Mouse (Mus musculus): ENCODE results near the gene Adnp. TPM values are rescaled to one million over a fixed set of nuclear protein-coding genes. Genes with fewer than 3 reads are reported as not detected.

Gene Adnp
- total RNA-seq, 2 experiments from 2014 or later, result 52.1 to 61.7 TPM

GRCm38 (mm10) chr2:168156361-168156760 is 50.6 kb downstream of the Adnp start:
- DNase-seq, result no peak

GRCm38 (mm10) chr2:168155666-168156065 is 51.2 kb downstream of the Adnp start:
- no peak for DNase-seq

- peak; percentile 77 to 89 for DNase-seq
Measured at GRCm38 (mm10) chr2:168154090-168154881, 52.6 kb downstream of the Adnp start.

- DNase-seq, result no peak
Measured at GRCm38 (mm10) chr2:168149241-168149640, 57.7 kb downstream of the Adnp start.

- DNase-seq, result peak in 1 of 2 experiments; percentile 48
Measured at GRCm38 (mm10) chr2:168147722-168148432, 59.0 kb downstream of the Adnp start.

GRCm38 (mm10) chr2:168145437-168145836 is 61.5 kb downstream of the Adnp start:
- DNase-seq, result no peak

- no peak for DNase-seq
Measured at GRCm38 (mm10) chr2:168143794-168144193, 63.1 kb downstream of the Adnp start.

GRCm38 (mm10) chr2:168137161-168137560 is 69.8 kb downstream of the Adnp start:
- DNase-seq, result no peak

Small RNA genes lying within 50 kb of the gene (microRNA-seq; reads per million reads assigned to microRNA genes)
- not detected for gene Gm24561

Other genes with a start within 250 kb of the Adnp start
- gene Ripor3, start 196.5 kb downstream of the Adnp start, total RNA-seq (2021), result 1 to 10 TPM; 2.1 TPM
- 1 to 10 TPM in 1 of 2 experiments, under 1 TPM in 1; 0.99 to 1.3 TPM for gene Pard6b, start 126.1 kb downstream of the Adnp start, total RNA-seq (2021)
- 10 to 100 TPM; 26.6 to 27.7 TPM for gene Gm20716, start 23.3 kb upstream of the Adnp start, total RNA-seq (2021)
- gene Dpm1, start 23.5 kb upstream of the Adnp start, total RNA-seq (2021), result 100 to 1,000 TPM; 104 to 123 TPM
- 10 to 100 TPM; 14.3 to 15.8 TPM for gene Mocs3, start 23.5 kb upstream of the Adnp start, total RNA-seq (2021)
- gene Kcng1, start 74.6 kb upstream of the Adnp start, total RNA-seq (2021), result not detected

Data from adrenal gland, postnatal 36 days (tissue).